Mouse (Mus musculus): ENCODE data around the gene Fank1. TPM values are rescaled to one million over a fixed set of nuclear protein-coding genes. Genes with fewer than 3 reads are reported as not detected.

Gene Fank1
- total RNA-seq, 2 experiments from 2014 or later, result not detected

DNA sequence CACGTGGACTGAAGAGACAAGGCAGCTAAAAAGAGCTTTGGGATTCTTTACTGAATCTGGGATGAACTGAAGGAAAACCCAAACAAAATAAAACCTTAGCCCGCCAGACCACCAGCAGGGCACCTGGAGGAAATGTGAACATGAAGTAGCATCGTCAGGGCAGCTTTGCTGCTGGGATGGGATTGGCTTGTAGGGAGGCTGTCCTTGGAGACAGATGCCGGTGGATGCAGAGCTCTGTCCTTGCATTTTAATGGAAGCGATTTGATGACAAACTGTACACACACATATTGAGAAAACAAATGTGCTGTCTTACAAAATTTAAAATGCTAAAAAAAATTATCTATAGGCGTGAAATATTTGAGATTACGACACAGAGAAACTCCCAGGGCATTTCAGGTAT, 36.3 kb downstream of the Fank1 start:
- no peak for DNase-seq
- intact Hi-C loops (cut with DNase I), result no loop called here

DNA sequence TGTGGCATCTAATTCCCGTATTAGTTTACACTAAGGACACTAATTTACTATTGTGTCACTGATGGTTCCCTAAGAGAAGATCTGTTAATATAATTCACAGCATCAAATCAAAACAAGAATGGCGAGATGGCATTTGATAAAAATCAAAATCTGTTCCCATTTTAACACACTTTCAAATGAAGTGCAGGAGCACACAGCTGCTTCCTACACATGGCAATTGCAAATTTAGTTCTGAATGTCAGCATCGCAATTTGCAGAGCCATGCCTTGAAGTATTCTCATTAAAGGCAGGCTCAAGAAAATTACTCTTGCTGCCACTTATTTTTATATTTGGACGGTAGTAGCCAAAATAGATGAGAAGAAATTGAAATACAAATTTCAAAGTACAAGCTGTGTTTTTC, 36.7 kb downstream of the Fank1 start:
- intact Hi-C loops (cut with DNase I), result no loop called here
- DNase-seq, result no peak

DNA sequence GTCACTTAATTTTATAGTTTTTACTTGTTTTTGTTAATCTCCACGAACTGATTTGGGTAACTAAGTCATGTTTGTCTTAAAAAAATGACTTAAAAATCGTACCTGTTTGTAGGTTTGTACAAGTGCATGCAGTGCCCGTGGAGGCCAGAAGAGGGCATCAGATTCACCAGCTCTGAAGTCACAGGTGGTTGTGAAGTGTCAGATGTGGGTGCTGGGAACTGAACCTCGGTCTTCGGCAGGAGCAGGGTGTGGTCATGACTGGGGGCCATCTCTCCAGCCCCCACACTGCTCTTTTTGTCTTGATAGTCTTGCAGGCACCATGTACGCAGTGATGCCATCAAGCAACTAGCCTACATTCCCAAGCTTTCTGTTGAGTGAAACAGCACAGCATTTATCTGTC, 47.1 kb downstream of the Fank1 start:
- DNase-seq, result no peak
- intact Hi-C loops (cut with DNase I), result no loop called here

DNA sequence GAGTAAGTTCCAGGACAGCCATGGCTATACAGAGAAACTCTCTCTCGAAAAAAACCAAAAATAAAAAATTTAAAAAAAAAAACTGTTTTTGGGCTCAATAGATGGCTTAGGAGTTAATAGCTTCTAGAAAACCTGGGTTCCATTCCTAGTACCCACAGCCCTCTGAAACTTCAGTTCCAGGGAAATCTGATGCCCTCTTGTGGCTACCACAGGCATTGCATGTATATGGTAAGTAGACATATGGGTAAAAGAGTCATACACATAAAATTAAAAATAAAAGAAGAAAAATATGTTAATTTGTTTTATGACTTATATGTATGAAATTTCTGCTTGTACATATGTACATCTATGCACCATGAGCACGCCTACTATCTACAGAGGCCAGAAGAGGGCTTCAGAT, 47.9 kb downstream of the Fank1 start:
- no peak for DNase-seq
- intact Hi-C loops (cut with DNase I), result no loop called here

DNA sequence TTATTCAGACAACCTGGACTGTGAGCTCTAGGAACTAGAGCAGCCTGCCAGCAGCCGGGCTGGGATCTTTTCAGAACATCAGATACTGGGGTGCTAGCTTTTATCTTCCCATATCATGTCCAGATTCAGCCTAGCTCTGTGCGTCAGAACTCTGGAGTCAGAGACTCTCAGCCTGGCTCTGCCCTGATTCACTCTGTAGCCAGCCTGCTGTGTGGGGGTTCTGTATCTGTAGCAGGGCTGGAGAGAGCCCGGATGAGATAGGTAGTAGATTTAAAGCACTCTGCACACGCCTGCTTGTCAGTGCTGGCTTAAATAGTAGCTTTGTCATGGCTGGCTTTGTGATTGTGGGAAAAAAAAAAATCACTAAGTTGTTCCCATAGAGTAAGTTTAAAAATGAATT, 51.9 kb downstream of the Fank1 start:
- intact Hi-C loops (cut with DNase I), result no loop called here
- no peak for DNase-seq

DNA sequence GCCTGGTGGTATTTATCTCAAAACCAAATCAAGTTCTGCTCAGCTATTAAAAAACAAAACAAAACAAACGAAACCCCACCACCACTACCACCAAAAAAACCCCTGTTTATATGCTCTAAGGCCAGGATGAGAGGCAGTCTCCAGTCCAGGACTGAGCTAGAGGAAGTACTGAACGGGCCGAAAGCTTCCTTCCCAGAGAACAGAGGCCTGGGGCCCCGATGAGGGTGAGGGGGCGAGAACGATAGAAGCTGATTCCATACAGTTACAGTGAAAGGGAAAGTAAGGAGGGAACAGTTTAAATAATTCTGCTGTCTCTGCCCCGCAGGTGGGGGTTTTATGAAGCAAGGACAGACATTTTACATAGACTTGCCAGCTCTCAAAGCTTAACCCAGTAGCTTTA, 52.9 kb downstream of the Fank1 start:
- intact Hi-C loops (cut with DNase I), result no loop called here
- DNase-seq, result no peak

DNA sequence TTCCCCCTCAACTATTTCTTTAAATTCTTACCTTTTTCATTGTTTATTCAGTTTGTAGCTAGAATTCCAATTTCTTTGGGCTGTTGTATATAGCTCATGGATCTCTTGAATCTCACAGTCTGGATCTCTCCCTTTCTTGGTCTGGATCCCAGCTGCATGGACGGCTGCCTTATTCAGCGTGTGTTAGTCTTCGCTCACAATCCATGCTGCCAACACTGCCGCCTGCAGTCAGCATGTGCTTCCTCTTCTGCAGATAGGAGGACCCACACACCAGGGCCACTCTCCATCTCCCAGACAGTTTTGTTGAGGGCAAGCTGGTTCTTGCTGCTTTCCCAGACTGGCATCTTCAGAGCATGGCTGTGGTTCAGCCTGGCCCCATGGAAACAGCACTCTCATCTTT, 62.9 kb downstream of the Fank1 start:
- DNase-seq, result peak in 1 of 2 experiments; percentile 20
- intact Hi-C loops (cut with DNase I), result no loop called here

DNA sequence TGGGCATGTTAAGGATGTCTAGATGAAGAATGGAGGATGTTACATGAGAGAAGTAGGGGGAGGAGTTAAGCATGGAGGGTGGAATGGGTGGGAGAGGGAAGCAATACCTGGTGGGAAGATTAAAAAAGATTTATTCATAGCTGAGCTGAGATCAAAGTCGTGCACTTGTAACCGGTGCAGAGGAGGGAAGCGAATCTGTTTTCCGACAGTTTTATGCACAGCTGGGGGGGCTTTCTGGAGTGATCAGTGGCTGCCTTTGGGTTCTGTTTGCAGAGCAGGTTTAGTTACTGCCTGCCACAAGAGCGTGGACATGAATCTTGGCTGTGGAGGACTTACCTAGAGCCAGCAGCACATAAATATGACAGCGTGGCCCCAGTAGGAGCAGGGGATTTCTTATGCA, 65.4 kb downstream of the Fank1 start:
- intact Hi-C loops (cut with DNase I), result no loop called here
- no peak for DNase-seq

DNA sequence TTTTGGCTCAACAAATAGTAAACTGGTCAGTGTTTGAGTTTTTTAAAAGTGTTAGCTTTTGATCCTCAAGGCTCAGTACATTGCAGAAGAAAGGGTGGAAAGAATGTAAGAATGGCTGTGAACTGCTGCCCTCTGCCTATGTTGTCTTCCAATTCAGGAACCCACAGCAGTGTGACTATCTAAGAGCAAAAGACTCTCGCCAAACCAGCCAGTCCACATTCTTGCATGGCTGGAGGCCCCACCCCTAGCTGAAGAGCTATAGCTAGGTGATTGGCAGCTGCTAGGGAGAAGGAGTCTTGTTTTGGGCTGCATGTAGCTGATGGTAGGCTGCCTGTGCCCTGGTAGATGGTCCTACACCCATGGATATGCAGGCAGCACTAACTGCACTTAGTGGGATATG, 70.5 kb downstream of the Fank1 start:
- DNase-seq, result no peak
- intact Hi-C loops (cut with DNase I), result no loop called here

DNA sequence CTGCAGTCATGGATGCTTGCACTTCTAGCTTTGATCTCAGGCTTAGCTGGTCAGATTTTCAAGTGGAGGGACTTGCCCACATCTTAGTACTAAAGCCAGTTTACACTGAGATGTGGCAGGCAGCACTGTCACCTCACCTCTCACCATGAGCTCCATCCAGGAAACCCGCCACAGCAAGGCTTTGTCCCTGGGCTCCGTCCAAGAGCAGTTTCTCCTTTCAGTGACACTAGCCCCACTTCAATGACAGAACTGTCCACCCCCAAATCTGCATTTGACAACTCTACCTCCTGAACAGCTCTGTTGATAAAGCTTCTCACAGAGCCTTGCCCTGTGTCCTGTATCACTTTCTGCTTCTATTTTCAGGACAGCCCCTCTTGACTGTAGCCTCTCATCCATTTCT, 71.5 kb downstream of the Fank1 start:
- intact Hi-C loops (cut with DNase I), result no loop called here
- no peak for DNase-seq

DNA sequence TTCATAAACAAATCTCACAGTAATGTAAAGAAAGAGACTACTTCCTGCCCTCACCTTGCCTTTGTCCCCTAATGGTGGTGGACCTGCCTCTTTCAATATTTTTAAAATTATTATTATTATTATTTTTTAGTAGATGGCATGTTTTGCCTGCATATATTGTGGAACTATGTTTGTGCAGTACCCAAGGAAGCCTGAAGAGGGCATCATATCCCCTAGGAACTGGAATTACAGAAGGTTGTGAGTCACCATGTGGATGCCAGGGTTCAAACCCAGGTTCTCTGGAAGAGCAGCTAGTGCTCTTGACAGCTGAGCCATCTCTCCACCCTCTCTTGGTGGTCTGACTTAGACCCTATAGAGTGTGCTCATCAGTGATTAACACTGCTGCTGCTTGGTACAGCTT, 74.1 kb downstream of the Fank1 start:
- DNase-seq, result no peak
- intact Hi-C loops (cut with DNase I), result no loop called here

DNA sequence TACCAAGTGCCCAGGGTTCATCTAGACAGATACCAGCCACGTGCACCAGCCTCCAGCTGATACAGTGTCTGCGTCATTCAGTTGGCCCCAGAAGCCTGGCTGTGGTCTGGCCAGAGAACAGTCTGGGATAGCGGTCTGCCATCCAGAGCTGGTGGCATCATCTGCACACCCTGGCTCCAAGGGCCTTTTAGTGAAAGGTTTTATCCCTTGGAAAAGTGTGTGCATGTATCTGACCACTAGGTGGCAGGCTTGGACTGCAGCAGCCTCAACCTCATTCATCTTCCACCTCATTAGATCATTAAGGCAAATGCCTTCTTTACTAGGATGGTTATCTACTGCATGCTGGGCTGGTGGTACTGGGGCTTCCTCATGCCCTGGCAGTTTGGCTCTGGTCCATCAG, 79.6 kb downstream of the Fank1 start:
- intact Hi-C loops (cut with DNase I), result loop anchor here (1.0 to 5.0 kb wide), 4 partner anchors 368 to 711 kb away; no protein-coding TSS in a partner anchor
- DNase-seq, result peak; percentile 81 to 85

DNA sequence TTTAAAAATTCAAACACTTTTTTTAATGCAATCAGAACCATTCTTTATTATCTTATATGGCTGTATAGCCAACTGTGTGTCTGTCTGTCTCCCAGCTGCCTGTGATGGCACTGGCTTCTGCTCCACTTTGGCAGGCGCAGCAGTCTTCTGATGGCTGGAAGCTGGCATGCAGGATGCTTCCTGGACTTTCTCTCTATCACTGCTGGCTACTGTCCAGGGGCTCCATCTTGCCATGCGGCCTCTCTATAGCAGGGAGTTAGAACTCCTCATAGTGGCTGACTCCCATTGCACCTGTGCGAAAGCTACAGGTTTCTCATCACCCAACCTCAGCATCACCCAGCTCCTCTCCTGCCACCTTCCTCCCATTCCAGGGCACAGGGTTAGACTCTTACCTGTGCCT, 81.8 kb downstream of the Fank1 start:
- intact Hi-C loops (cut with DNase I), result loop anchor here (5.0 kb wide), 2 partner anchors 404 to 709 kb away; no protein-coding TSS in a partner anchor
- no peak for DNase-seq

DNA sequence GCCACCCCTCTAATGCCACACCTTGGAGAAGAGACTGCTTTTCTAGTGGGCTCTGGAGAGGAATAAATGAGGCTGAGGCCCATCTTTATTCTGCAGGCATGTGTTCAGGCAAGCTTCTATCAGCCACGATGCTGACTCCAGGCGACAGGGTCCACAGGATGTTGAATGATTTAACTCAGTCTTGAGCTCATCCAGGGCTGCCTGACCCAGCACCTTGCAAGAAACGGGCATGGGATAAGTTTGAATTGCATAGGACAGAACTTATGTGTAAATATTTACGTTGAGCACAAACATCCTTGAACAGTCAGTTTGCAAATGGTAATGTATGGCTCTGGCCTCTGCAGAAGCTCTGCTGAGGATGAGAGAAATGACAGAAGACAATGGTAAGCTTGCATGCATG, 82.9 kb downstream of the Fank1 start:
- intact Hi-C loops (cut with DNase I), result loop anchor here (5.0 kb wide), 2 partner anchors 403 to 708 kb away; no protein-coding TSS in a partner anchor
- DNase-seq, result no peak

DNA sequence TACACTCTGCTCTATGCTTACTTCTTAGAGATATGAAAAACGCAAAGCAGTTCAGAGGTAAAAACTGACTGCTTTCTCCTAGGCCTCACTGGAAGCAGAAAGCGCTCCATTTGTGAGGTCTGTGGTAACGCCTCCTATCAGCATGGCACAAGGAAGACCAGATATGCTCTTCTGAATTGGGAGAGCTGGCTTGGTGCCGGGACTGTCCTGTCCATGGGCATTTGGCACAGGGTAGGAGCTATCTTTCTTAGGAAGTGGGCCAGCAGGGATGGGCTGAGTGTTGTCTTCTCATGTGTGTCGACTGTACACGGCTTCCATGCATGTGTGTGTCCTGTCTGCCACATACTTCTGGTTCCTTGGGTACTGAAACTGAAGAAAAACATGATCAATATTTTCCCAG, 85.6 kb downstream of the Fank1 start:
- DNase-seq, result no peak
- intact Hi-C loops (cut with DNase I), result no loop called here

DNA sequence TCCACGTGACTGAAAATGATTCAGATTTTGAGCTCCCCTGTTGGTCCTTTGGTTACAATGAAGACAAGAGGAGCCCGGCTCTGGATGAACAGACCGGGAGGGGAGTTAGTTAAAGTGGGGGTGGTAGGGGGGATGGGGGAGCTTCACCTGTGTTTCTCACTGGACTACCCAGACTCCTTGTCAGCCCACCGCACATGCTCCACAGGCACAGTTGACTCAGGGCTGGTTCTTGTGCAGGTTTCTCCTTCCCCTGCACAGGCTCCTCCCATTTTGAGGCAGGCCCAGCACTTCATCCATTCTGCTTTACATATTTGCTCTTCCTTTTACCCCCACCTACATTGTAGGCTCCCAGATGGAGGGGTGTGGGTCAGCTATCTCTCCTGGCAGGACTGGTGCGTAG, 86.1 kb downstream of the Fank1 start:
- intact Hi-C loops (cut with DNase I), result no loop called here
- DNase-seq, result no peak

DNA sequence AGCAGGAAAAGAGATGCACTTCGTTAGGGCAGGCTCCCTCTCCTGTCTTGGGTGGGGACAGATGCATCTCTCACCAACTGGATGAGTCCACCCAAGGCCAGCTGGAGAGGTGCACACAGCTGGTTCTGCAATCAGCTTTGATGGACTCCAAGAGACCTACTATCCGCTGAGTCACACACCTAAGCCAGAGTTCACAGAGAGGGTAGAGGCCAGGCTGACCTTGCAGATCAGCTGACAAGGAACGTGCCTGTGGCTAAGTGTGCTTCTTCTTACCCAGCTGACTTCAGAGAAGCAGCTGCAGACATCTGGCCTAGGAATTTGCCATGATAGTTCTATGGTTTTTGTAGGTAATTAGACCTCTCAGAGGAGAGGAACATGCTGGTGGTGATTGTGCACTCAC, 86.5 kb downstream of the Fank1 start:
- intact Hi-C loops (cut with DNase I), result no loop called here
- DNase-seq, result no peak

DNA sequence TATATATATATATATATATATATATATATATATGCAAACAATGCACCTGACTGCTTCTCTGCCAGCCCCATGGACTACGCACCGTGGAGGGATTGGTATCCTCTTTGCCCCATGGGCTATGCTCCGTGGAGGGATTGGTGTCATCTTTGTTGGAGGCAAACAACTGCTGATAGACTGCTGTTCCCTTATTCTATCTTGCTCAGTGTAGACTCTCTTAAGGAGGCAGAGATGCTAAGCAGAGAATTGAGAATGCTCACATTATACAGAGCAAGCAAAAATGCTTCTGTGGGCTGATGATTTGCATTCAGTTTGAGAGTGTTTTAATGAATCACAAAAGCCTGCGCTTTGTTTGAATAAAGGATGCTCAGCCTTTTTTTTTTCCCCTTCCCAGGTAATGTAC, 87.0 kb downstream of the Fank1 start:
- intact Hi-C loops (cut with DNase I), result no loop called here
- DNase-seq, result no peak

DNA sequence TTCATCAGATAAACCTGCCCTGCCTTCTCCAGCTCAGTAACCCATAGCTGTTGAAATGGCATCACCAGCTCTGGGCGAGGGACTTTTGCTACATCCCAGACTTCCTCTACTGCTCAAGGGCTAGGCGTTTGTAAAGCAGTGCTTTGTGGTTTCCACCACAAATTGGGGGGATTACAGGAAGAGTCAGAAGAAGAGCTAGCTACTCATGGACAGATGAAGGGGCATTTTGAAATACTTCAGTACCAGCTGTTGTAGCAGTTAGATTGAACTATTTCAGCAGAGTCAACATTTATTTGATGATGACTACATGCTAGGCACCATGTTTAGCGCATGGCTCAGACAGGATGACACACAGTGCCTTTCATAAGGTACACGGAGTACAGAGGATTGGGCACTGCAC, 93.6 kb downstream of the Fank1 start:
- intact Hi-C loops (cut with DNase I), result no loop called here

DNA sequence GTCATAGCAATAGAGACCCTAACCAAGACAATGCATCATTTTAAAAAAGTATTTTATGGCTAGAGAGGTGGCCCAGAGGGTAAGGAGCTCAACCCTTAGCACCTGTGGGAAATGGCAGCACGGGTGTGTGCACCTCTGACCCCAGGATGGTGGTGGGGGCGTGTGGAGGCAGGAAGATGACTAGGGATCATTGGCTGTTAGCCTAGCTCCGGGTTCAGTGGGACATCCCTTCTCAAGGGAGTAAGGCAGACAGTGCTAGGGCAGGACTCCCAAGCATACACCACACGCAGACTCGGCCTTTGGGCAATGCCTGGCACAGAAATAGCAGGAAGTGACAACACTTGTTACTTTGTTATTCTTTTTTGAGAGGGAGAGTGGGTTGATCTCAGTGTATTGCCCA, 96.0 kb downstream of the Fank1 start:
- intact Hi-C loops (cut with DNase I), result no loop called here
- DNase-seq, result no peak

More for the DNA sequence above, 93.6 kb downstream of the Fank1 start:
- no peak for DNase-seq

DNA sequence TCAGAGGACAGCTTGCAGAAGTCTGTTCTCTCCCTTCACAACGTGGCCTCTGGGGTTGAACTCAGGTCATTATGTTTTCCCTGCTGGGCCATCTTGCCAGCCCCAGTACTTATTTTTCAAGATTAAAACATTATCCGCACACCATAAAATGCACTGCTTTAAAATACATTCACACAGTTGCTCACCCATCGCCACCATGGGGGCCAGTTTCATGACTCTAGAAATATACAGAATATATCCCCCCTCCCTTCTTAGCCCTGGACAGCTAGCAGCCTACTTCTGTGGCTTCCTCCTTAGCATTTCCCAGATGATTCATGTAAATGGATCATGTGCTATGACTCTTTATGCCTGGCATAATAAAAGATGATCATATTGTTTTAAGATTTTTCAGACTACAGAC, 99.5 kb downstream of the Fank1 start:
- no peak for DNase-seq
- intact Hi-C loops (cut with DNase I), result no loop called here

DNA sequence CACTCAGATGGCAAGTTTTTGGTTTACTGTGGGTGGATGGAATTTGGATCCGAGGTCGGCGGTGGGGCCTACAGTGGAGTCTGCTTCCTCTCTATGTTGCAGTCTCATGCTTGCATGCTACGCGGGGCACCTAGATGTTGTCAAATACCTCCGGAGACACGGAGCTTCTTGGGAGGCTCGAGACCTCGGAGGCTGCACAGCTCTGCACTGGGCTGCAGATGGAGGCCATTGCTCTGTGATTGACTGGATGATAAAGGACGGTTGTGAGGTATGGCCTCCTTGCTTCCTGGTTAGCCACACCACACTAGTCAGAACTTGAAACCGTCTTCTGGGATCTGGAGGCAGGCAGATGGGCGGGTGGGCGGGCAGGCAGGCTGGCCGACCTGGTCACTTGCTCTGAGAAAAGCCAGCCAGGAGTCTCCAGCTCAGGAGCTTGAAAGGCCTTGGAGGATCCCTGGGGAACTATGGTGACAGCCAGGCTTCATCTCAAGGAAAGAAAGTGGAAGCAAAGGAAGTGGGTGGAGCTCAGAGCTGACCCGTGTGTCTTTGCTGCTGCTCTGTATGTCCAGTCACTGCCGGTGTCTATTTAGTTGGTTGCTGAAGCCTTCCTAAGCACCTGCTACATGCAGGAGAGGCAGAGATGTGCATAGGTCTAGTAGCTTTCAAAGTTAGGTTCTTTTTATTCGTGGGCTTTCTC, 100.1 kb downstream of the Fank1 start:
- DNase-seq, result no peak
- intact Hi-C loops (cut with DNase I), result no loop called here

DNA sequence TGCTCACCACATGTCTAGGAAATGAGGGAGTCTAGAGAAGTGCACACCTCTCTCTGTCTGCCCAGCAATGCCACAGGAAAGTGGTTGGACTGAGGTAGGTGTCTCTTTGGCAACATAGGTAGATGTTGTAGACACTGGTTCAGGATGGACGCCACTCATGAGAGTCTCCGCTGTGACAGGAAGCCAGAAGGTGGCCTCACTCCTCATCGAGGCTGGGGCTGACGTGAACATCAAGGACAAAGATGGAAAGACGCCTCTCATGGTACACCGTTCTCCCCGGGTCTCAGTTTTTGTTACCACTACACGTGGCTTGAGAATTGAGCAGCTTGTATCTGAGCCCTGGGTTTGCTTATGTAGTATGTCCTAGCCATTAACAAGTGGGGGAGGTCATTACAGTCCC, 103.1 kb downstream of the Fank1 start:
- intact Hi-C loops (cut with DNase I), result no loop called here
- DNase-seq, result no peak
